Mouse (Mus musculus): ENCODE measurements around the gene Tbc1d1.

GRCm38 (mm10) chr5:64365187-64366066, 209.3 kb downstream of the Tbc1d1 start:
- no peak for TF ChIP-seq EP300 (optimal IDR thresholded peaks at IDR 0.05)
- no peak for TF ChIP-seq CTCF (IDR thresholded peaks at IDR 0.05; ENCODE audit: low read depth)
